Mouse (Mus musculus): ENCODE measurements around the gene 2610008E11Rik. TPM values are rescaled to one million over a fixed set of nuclear protein-coding genes. Genes with fewer than 3 reads are reported as not detected.

2610008E11Rik gene
- total and polyA plus RNA-seq, 2 experiments from 2014 or later: 24.9 to 47.4 TPM

DNA sequence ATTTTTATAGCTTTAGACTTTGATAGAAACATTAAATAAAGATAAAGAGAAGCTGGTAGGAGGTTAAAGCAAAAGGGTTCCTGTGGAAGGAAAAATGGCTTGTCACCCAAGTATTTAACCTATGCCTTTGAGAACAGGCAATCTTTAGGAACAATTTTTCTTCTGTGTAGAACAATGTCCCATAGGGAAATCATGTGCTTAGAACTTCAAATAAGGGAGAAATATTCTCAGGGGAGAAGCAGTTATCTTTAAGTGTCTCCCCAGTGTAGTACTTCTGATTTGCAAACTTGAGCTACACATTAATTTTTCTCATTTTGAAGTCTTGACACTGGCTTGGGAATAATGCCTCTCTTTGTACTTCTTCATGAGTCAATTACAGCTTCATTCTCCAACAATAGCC, 69.0 kb downstream of the 2610008E11Rik start, which contains the start of gene Olfr57:
Gene Olfr57, plus strand, starts transcription at position 301 of the 400 bp plus-strand sequence.
- H3K4me1 ChIP-seq (ENCODE audit: insufficient read depth): no peaks in the 10 kb centered on the region
- no peak for DNase-seq
- no peak within 1 kb of the TSS for H3K4me3 ChIP-seq (ENCODE audit: low read depth, low read length)
- H3K27ac ChIP-seq (ENCODE audit: low read depth, low read length): no peak within 1 kb of the TSS
- H3K36me3 ChIP-seq (ENCODE audit: insufficient read depth): no peaks in the 10 kb centered on the region
- no peak for TF ChIP-seq CTCF (IDR thresholded peaks at IDR 0.05; ENCODE audit: low read depth)
- no peak for ATAC-seq
- H3K9me3 ChIP-seq (ENCODE audit: low read length): no peaks in the 10 kb centered on the region
- H3K4me2 ChIP-seq (ENCODE audit: low read depth): no peak within 1 kb of the TSS
- H3K27me3 ChIP-seq (ENCODE audit: insufficient read depth, low read length): no peaks in the 10 kb centered on the region
- no peak within 1 kb of the TSS for H3K9ac ChIP-seq

Other genes with a start within 250 kb of the 2610008E11Rik start
- not detected in 2 replicates for gene Olfr1356, start 245.4 kb downstream of the 2610008E11Rik start, total RNA-seq (2014; rRNA removed)
- gene Olfr1356, start 245.4 kb downstream of the 2610008E11Rik start, polyA plus RNA-seq (2015; fragmentation: Nextera tagmentation; extraction: Ambion mirVana): not detected in 2 replicates
- gene Olfr1355, start 222.1 kb downstream of the 2610008E11Rik start, total RNA-seq (2014; rRNA removed): not detected in 2 replicates
- not detected in 2 replicates for gene Olfr1355, start 222.1 kb downstream of the 2610008E11Rik start, polyA plus RNA-seq (2015; fragmentation: Nextera tagmentation; extraction: Ambion mirVana)
- gene Olfr1354, start 184.4 kb downstream of the 2610008E11Rik start, total RNA-seq (2014; rRNA removed): not detected in 2 replicates
- gene Olfr1354, start 184.4 kb downstream of the 2610008E11Rik start, polyA plus RNA-seq (2015; fragmentation: Nextera tagmentation; extraction: Ambion mirVana): not detected in 2 replicates
- not detected in 2 replicates for gene Olfr8, start 147.0 kb downstream of the 2610008E11Rik start, total RNA-seq (2014; rRNA removed)
- not detected in 2 replicates for gene Olfr8, start 147.0 kb downstream of the 2610008E11Rik start, polyA plus RNA-seq (2015; fragmentation: Nextera tagmentation; extraction: Ambion mirVana)
- gene Olfr1353, start 134.3 kb downstream of the 2610008E11Rik start, total RNA-seq (2014; rRNA removed): not detected in 2 replicates
- not detected in 2 replicates for gene Olfr1353, start 134.3 kb downstream of the 2610008E11Rik start, polyA plus RNA-seq (2015; fragmentation: Nextera tagmentation; extraction: Ambion mirVana)
- gene Olfr1352, start 116.5 kb downstream of the 2610008E11Rik start, total RNA-seq (2014; rRNA removed): not detected in 2 replicates
- not detected in 2 replicates for gene Olfr1352, start 116.5 kb downstream of the 2610008E11Rik start, polyA plus RNA-seq (2015; fragmentation: Nextera tagmentation; extraction: Ambion mirVana)
- not detected in 2 replicates for gene Olfr1351, start 85.1 kb downstream of the 2610008E11Rik start, total RNA-seq (2014; rRNA removed)
- not detected in 2 replicates for gene Olfr1351, start 85.1 kb downstream of the 2610008E11Rik start, polyA plus RNA-seq (2015; fragmentation: Nextera tagmentation; extraction: Ambion mirVana)
- gene Olfr57, start 68.9 kb downstream of the 2610008E11Rik start, total RNA-seq (2014; rRNA removed): not detected in 2 replicates
- 0.21 and 0.39 TPM in 2 replicates for gene Olfr57, start 68.9 kb downstream of the 2610008E11Rik start, polyA plus RNA-seq (2015; fragmentation: Nextera tagmentation; extraction: Ambion mirVana)
- gene Vmn2r80, start 51.2 kb upstream of the 2610008E11Rik start, total RNA-seq (2014; rRNA removed): not detected in 2 replicates
- not detected in 2 replicates for gene Vmn2r80, start 51.2 kb upstream of the 2610008E11Rik start, polyA plus RNA-seq (2015; fragmentation: Nextera tagmentation; extraction: Ambion mirVana)
- gene Vmn2r81, start 150.1 kb upstream of the 2610008E11Rik start, total RNA-seq (2014; rRNA removed): not detected in 2 replicates
- gene Vmn2r81, start 150.1 kb upstream of the 2610008E11Rik start, polyA plus RNA-seq (2015; fragmentation: Nextera tagmentation; extraction: Ambion mirVana): not detected in 2 replicates